Mouse (Mus musculus): ENCODE measurements at regions not wholly inside any gene's neighbourhood (a gene's known extent, or its start where the extent isn't known, plus 50 kb on each side); places are given as distances from the start of the nearest gene placed in this dataset.

DNA sequence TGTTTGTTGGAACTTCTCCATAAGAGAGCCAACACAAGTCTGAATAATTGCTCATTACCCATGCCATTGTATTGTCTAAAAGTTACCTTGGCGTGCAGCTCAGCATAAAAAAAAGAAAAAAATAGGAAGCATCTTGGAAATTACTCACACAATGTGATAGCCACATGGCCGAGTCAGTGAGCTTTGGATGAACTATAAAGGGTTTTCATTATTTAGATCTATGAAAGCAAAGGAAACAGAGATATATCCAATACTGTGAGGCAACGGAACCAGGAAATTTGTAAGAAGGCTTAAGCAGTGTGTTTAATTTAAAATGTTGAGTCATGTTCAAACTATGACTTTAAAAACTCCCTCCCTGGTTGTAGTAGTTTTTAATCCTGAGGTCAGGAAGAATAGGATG lies 446.7 kb upstream of the Dph6 start:
- Histone ChIP-seq H3K4me2 (ENCODE audit: low read depth, low read length) (no peak overlapping the region), H3K27ac (ENCODE audit: low read depth) (no peak overlapping the region), H3K9me3 (ENCODE audit: low read length) (no peaks in the 10 kb centered on the region), H3K27me3 (ENCODE audit: insufficient read depth, low read length) (no peaks in the 10 kb centered on the region), H3K4me1 (ENCODE audit: insufficient read depth) (no peaks in the 10 kb centered on the region), H3K9ac (replicated peaks) (no peak overlapping the region), H3K36me3 (replicated peaks; ENCODE audit: insufficient read depth, low read length) (no peaks in the 10 kb centered on the region), H3K4me3 (ENCODE audit: low read depth, low read length) (no peak overlapping the region)
- 0 out of 2 replicates have a peak, but pooled peaks have one; percentile 7 for ATAC-seq
- 66% methylated on average over 3 of the region's 3 CpGs for WGBS (ENCODE audit: insufficient replicate concordance)
- DNase-seq: no peak
- TF ChIP-seq CTCF (IDR thresholded peaks at IDR 0.05; ENCODE audit: low read depth): no peak
- TF ChIP-seq EP300 (IDR thresholded peaks at IDR 0.05; ENCODE audit: low read depth): no peak

- H3K27ac ChIP-seq (ENCODE audit: low read depth): no peak overlapping the region
- H3K27me3 ChIP-seq (ENCODE audit: insufficient read depth, low read length): no peaks in the 10 kb centered on the region
- no peaks in the 10 kb centered on the region for H3K36me3 ChIP-seq (replicated peaks; ENCODE audit: insufficient read depth, low read length)
- no peak overlapping the region for H3K9ac ChIP-seq (replicated peaks)
- ATAC-seq (no peak), DNase-seq (peak; percentile 13)
- H3K4me3 ChIP-seq (ENCODE audit: low read depth, low read length): no peak overlapping the region
- no peak overlapping the region for H3K4me2 ChIP-seq (ENCODE audit: low read depth, low read length)
- TF ChIP-seq CTCF (IDR thresholded peaks at IDR 0.05; ENCODE audit: low read depth) (peak; percentile 16), EP300 (IDR thresholded peaks at IDR 0.05; ENCODE audit: low read depth) (peak; percentile 19; the same call in 1 of the 2 replicates)
- no peaks in the 10 kb centered on the region for H3K4me1 ChIP-seq (ENCODE audit: insufficient read depth)
- 58% methylated on average over 9 of the region's 9 CpGs for WGBS (ENCODE audit: insufficient replicate concordance)
- no peaks in the 10 kb centered on the region for H3K9me3 ChIP-seq (ENCODE audit: low read length)
Measured at GRCm38 (mm10) chr2:115119429-115120205, 461.9 kb upstream of the BC052040 start.

DNA sequence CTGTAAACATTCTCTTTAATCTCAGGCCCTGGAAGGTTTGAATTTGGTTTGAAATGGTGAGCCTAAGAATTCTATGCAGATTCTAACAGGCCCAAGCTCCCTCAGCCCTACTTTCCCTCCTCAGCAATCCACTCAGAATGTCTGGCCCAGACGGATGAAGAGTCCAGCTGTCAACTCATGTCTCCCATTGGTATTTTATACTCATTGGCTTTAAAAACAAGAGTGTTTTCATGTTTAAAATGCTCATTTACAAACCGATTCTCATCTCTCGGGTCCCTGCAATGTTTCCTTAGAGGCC lies 461.4 kb upstream of the BC052040 start:
- H3K36me3 ChIP-seq (replicated peaks; ENCODE audit: insufficient read depth, low read length): no peaks in the 10 kb centered on the region
- DNase-seq: no peak
- 71% methylated on average over 3 of the region's 3 CpGs for WGBS (ENCODE audit: insufficient replicate concordance)
- no peak for TF ChIP-seq CTCF (IDR thresholded peaks at IDR 0.05; ENCODE audit: low read depth)
- no peak for TF ChIP-seq EP300 (IDR thresholded peaks at IDR 0.05; ENCODE audit: low read depth)
- ATAC-seq: no peak
- no peaks in the 10 kb centered on the region for H3K27me3 ChIP-seq (ENCODE audit: insufficient read depth, low read length)
- H3K4me3 ChIP-seq (ENCODE audit: low read depth, low read length): no peak overlapping the region
- no peaks in the 10 kb centered on the region for H3K4me1 ChIP-seq (ENCODE audit: insufficient read depth)
- no peak overlapping the region for H3K27ac ChIP-seq (ENCODE audit: low read depth)
- H3K4me2 ChIP-seq (ENCODE audit: low read depth, low read length): no peak overlapping the region
- no peak overlapping the region for H3K9ac ChIP-seq (replicated peaks)
- H3K9me3 ChIP-seq (ENCODE audit: low read length): no peaks in the 10 kb centered on the region

DNA sequence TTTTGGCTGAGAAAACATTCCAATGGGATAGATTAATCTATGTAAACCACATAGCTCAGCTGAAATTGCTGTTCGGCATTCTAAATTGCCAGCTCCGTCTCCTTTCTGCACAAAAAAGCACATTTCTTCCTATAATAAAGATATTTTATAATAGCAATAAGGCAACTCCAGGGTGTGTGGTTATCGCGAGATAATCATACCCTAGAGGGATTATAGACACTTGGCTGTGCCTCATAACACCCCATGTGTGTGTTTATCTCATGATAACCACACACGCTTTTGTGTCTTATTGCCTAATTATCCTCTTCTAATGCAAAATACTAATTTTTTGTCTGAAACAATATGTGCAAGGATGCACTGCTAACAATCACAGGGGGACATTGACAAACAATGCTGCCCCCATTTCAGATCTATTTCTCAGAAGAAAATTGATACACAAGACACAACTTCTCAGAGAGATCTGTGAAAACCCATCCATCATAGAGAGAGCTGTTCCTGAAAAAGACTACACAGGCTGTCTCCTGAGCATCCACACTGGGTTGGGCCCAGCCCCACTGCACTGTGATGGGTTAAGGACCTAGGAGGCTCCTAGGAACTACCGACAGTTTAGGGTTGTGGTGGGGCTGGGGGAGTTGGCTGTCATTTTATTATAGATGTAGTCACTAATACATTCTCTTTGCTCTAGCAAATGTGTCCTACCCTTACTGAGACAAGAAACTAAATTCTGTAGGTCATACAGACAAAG lies 454.7 kb upstream of the BC052040 start:
- Histone ChIP-seq H3K9me3 (ENCODE audit: low read length) (no peaks in the 10 kb centered on the region), H3K4me3 (ENCODE audit: low read depth, low read length) (no peak overlapping the region), H3K4me2 (ENCODE audit: low read depth, low read length) (no peak overlapping the region), H3K9ac (replicated peaks) (no peak overlapping the region), H3K27ac (ENCODE audit: low read depth) (no peak overlapping the region), H3K27me3 (ENCODE audit: insufficient read depth, low read length) (no peaks in the 10 kb centered on the region), H3K36me3 (replicated peaks; ENCODE audit: insufficient read depth, low read length) (no peaks in the 10 kb centered on the region), H3K4me1 (ENCODE audit: insufficient read depth) (no peaks in the 10 kb centered on the region)
- TF ChIP-seq CTCF (IDR thresholded peaks at IDR 0.05; ENCODE audit: low read depth) (no peak), EP300 (IDR thresholded peaks at IDR 0.05; ENCODE audit: low read depth) (no peak)
- no peak for DNase-seq
- no peak for ATAC-seq
- WGBS (ENCODE audit: insufficient replicate concordance): 82% methylated on average over 6 of the region's 6 CpGs

DNA sequence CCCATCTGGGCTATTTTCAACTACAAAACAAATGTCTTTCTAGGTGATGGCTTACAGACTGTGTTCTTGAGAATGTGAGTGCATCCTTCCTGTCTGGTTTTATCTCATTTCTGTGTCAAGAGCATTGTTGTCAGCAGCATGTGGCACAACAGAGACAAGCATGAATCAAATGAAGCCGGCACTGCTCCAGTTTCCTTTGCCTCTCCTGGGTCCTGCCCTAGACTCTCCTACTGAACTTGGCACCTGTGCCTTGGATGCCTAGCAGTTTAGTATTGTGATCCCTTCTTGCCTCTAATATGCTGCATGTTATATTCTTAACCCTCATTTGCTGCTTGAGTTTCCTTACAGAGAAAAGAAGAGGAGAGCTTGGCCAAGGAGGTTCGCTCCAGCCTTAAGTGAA lies 449.8 kb upstream of the BC052040 start:
- Histone ChIP-seq H3K4me2 (ENCODE audit: low read depth, low read length) (no peak overlapping the region), H3K36me3 (replicated peaks; ENCODE audit: insufficient read depth, low read length) (no peaks in the 10 kb centered on the region), H3K4me1 (ENCODE audit: insufficient read depth) (no peaks in the 10 kb centered on the region), H3K27me3 (ENCODE audit: insufficient read depth, low read length) (no peaks in the 10 kb centered on the region), H3K9me3 (ENCODE audit: low read length) (no peaks in the 10 kb centered on the region), H3K9ac (replicated peaks) (no peak overlapping the region), H3K4me3 (ENCODE audit: low read depth, low read length) (no peak overlapping the region), H3K27ac (ENCODE audit: low read depth) (no peak overlapping the region)
- TF ChIP-seq CTCF (IDR thresholded peaks at IDR 0.05; ENCODE audit: low read depth) (no peak), EP300 (IDR thresholded peaks at IDR 0.05; ENCODE audit: low read depth) (no peak)
- WGBS (ENCODE audit: insufficient replicate concordance): 48% methylated on average over 2 of the region's 2 CpGs
- no peak for ATAC-seq
- no peak for DNase-seq

DNA sequence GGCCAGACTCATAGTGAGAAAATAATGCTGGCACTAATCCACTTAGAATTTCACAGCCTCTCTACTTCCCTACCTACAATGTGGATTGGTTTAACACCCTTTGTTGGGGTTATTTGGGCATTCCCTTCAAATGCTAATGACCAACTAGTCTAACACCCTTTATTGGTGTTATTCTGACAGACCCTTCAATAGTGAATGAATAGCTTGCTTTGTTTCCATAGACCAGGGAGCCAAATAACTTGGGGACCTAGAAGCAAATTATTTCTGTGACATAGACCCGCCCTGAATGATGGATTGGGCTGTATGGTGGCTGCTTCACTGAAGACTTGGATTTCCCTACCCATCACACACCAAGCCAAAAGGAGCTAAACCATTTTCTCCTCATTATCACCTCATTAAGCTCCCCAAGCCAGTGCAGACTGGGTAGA lies 449.3 kb upstream of the BC052040 start:
- WGBS (ENCODE audit: insufficient replicate concordance): 17% methylated on average over 1 of the region's 1 CpGs
- ATAC-seq: no peak
- no peak for DNase-seq
- Histone ChIP-seq H3K9ac (replicated peaks) (no peak overlapping the region), H3K4me1 (ENCODE audit: insufficient read depth) (no peaks in the 10 kb centered on the region), H3K27ac (ENCODE audit: low read depth) (no peak overlapping the region), H3K36me3 (replicated peaks; ENCODE audit: insufficient read depth, low read length) (no peaks in the 10 kb centered on the region), H3K4me2 (ENCODE audit: low read depth, low read length) (no peak overlapping the region), H3K27me3 (ENCODE audit: insufficient read depth, low read length) (no peaks in the 10 kb centered on the region), H3K4me3 (ENCODE audit: low read depth, low read length) (no peak overlapping the region), H3K9me3 (ENCODE audit: low read length) (no peaks in the 10 kb centered on the region)
- TF ChIP-seq CTCF (IDR thresholded peaks at IDR 0.05; ENCODE audit: low read depth) (no peak), EP300 (IDR thresholded peaks at IDR 0.05; ENCODE audit: low read depth) (no peak)
